Mouse (Mus musculus): ENCODE results near the gene Tfr2. TPM values are rescaled to one million over a fixed set of nuclear protein-coding genes. Genes with fewer than 3 reads are reported as not detected.

Gene Tfr2
- polyA plus RNA-seq, 2 experiments: 1.3 to 2.1 TPM

- Histone ChIP-seq H3K4me2 (replicated peaks; ENCODE audit: low read depth, low read length, severe bottlenecking) (no peak overlapping the region), H3K9me3 (ENCODE audit: control insufficient read depth, low read length) (no peaks in the 10 kb centered on the region), H3K4me3 (replicated peaks; ENCODE audit: low read length) (0 out of 2 replicates have a peak overlapping the region, but pooled peaks have one; percentile 7), H3K4me1 (ENCODE audit: control insufficient read depth, insufficient read depth, low read length) (peaks cover 11% of the 10 kb centered on the region; the same call in 1 of the 2 replicates), H3K9ac (ENCODE audit: low read depth, low read length, severe bottlenecking) (no peak overlapping the region), H3K36me3 (ENCODE audit: control insufficient read depth, insufficient read depth, low read length) (0 out of 2 replicates have a peak, but pooled peaks cover 9% of the 10 kb centered on the region), H3K27ac (replicated peaks; ENCODE audit: low read depth, low read length) (no peak overlapping the region), H3K27me3 (ENCODE audit: control insufficient read depth, insufficient read depth, low read length) (no peaks in the 10 kb centered on the region)
- DNase-seq (ENCODE audit: low spot score) (no peak), ATAC-seq (ENCODE audit: low FRiP score, low read depth) (no peak)
- WGBS: 40% methylated on average over 26 of the region's 30 CpGs
- no peak for TF ChIP-seq POLR2A (IDR thresholded peaks at IDR 0.05; ENCODE audit: borderline replicate concordance, extremely low read depth, insufficient read depth, insufficient read length)
These were observed 27.1 kb downstream of the Tfr2 start for GRCm38 (mm10) chr5:137596601-137597261.

GRCm38 (mm10) chr5:137597625-137598024 is 28.0 kb downstream of the Tfr2 start:
- H3K9ac ChIP-seq (ENCODE audit: low read depth, low read length, severe bottlenecking): no peak overlapping the region
- H3K27ac ChIP-seq (replicated peaks; ENCODE audit: low read depth, low read length): no peak overlapping the region
- no peak overlapping the region for H3K4me2 ChIP-seq (replicated peaks; ENCODE audit: low read depth, low read length, severe bottlenecking)
- no peaks in the 10 kb centered on the region for H3K9me3 ChIP-seq (ENCODE audit: control insufficient read depth, low read length)
- no peaks in the 10 kb centered on the region for H3K27me3 ChIP-seq (ENCODE audit: control insufficient read depth, insufficient read depth, low read length)
- 0 out of 2 replicates have a peak, but pooled peaks cover 9% of the 10 kb centered on the region for H3K36me3 ChIP-seq (ENCODE audit: control insufficient read depth, insufficient read depth, low read length)
- DNase-seq (ENCODE audit: low spot score) (no peak), ATAC-seq (ENCODE audit: low FRiP score, low read depth) (no peak)
- TF ChIP-seq POLR2A (IDR thresholded peaks at IDR 0.05; ENCODE audit: borderline replicate concordance, extremely low read depth, insufficient read depth, insufficient read length): no peak
- WGBS: 95% methylated on average over 6 of the region's 6 CpGs
- H3K4me3 ChIP-seq (replicated peaks; ENCODE audit: low read length): no peak overlapping the region
- peaks cover 15% of the 10 kb centered on the region for H3K4me1 ChIP-seq (ENCODE audit: control insufficient read depth, insufficient read depth, low read length)

DNA sequence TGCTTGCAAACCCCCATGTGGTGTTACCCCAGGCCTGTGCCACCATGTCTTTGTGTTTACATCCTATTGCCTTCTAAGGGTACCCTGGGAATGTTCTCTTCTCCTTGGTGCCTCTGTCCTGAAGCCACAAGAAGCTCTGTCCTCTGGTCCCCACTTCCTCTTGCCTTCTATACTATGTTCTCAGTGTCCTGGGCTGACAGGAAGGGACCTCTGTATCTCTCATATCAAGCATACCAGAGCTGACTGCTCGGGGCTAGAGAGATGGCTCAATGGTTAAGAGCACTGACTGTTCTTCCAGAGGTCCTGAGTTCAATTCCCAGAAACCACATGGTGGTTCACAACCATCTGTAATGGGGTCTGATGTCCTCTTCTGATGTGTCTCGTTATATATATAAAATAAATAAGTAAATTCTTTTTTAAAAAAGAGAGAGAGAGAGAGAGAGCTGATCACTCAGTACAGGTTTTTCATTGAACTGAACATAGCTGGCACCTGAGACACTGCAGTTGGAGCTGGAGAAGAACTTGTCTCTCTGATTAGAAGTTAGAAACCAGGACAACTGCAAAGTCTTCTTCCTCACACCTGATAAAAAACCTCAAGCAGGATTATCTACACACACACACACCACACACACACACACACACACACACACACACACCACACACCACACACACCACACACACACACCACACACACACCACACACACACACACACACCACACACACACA is 28.6 kb downstream of the Tfr2 start:
- 0 out of 2 replicates have a peak, but pooled peaks cover 9% of the 10 kb centered on the region for H3K36me3 ChIP-seq (ENCODE audit: control insufficient read depth, insufficient read depth, low read length)
- no peak for TF ChIP-seq POLR2A (IDR thresholded peaks at IDR 0.05; ENCODE audit: borderline replicate concordance, extremely low read depth, insufficient read depth, insufficient read length)
- H3K9me3 ChIP-seq (ENCODE audit: control insufficient read depth, low read length): no peaks in the 10 kb centered on the region
- 97% methylated on average over 2 of the region's 2 CpGs for WGBS
- no peak overlapping the region for H3K9ac ChIP-seq (ENCODE audit: low read depth, low read length, severe bottlenecking)
- H3K4me2 ChIP-seq (replicated peaks; ENCODE audit: low read depth, low read length, severe bottlenecking): no peak overlapping the region
- no peaks in the 10 kb centered on the region for H3K27me3 ChIP-seq (ENCODE audit: control insufficient read depth, insufficient read depth, low read length)
- no peak overlapping the region for H3K27ac ChIP-seq (replicated peaks; ENCODE audit: low read depth, low read length)
- DNase-seq (ENCODE audit: low spot score) (no peak), ATAC-seq (ENCODE audit: low FRiP score, low read depth) (no peak)
- peaks cover 16% of the 10 kb centered on the region for H3K4me1 ChIP-seq (ENCODE audit: control insufficient read depth, insufficient read depth, low read length)
- H3K4me3 ChIP-seq (replicated peaks; ENCODE audit: low read length): no peak overlapping the region

DNA sequence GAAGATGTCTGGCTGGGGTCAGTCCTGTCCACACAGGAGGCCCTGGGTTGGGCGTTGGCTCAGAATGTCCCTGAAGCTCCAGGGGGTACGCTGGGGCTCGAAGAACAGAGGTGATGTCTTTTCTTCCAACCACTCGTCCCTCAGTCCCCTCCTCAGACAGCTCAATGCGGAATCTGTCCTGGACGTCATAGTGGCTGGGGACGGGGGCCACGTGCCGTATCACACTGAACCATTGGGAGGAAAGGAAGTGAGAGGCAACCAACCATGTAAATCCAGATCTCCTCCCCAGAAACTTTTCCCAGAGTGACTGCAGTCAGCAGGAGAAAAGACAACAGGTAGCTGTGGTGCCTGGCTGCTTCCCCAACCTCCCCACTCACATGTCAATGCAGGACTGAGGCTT is 30.0 kb downstream of the Tfr2 start:
- ATAC-seq (ENCODE audit: low FRiP score, low read depth): no peak
- 61% methylated on average over 9 of the region's 9 CpGs for WGBS
- peak overlapping the region; percentile 78 for H3K4me3 ChIP-seq (replicated peaks; ENCODE audit: low read length)
- peak overlapping the region; percentile 79 for H3K9ac ChIP-seq (ENCODE audit: low read depth, low read length, severe bottlenecking)
- no peak overlapping the region for H3K27ac ChIP-seq (replicated peaks; ENCODE audit: low read depth, low read length)
- H3K36me3 ChIP-seq (ENCODE audit: control insufficient read depth, insufficient read depth, low read length): 0 out of 2 replicates have a peak, but pooled peaks cover 9% of the 10 kb centered on the region
- H3K27me3 ChIP-seq (ENCODE audit: control insufficient read depth, insufficient read depth, low read length): no peaks in the 10 kb centered on the region
- TF ChIP-seq POLR2A (IDR thresholded peaks at IDR 0.05; ENCODE audit: borderline replicate concordance, extremely low read depth, insufficient read depth, insufficient read length): no peak
- no peak for DNase-seq (ENCODE audit: low spot score)
- peaks cover 20% of the 10 kb centered on the region for H3K4me1 ChIP-seq (ENCODE audit: control insufficient read depth, insufficient read depth, low read length)
- peak overlapping the region; percentile 95 for H3K4me2 ChIP-seq (replicated peaks; ENCODE audit: low read depth, low read length, severe bottlenecking)
- H3K9me3 ChIP-seq (ENCODE audit: control insufficient read depth, low read length): no peaks in the 10 kb centered on the region

DNA sequence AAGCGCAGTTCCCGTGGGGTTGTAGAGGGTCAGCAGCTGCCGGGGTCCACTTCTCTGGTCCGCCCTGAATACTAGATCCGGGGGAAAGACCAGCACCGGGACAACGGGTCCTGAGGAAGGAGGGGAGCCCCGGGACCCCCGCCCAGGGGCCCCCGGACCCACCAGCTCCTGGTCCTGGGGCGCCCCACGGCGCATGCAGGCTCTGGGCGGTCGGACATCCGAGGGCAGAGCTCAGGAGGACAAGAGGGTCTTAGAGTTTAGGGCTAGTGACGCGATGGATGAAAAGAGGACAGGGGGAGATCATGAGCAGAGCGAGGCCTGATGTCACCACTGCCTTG is 30.6 kb downstream of the Tfr2 start:
- Histone ChIP-seq H3K36me3 (ENCODE audit: control insufficient read depth, insufficient read depth, low read length) (peaks cover 13% of the 10 kb centered on the region; the same call in 1 of the 2 replicates), H3K27ac (replicated peaks; ENCODE audit: low read depth, low read length) (peak overlapping the region; percentile 59), H3K4me3 (replicated peaks; ENCODE audit: low read length) (peak overlapping the region; percentile 78), H3K4me1 (ENCODE audit: control insufficient read depth, insufficient read depth, low read length) (peaks cover 20% of the 10 kb centered on the region), H3K4me2 (replicated peaks; ENCODE audit: low read depth, low read length, severe bottlenecking) (peak overlapping the region; percentile 95), H3K27me3 (ENCODE audit: control insufficient read depth, insufficient read depth, low read length) (no peaks in the 10 kb centered on the region), H3K9me3 (ENCODE audit: control insufficient read depth, low read length) (no peaks in the 10 kb centered on the region), H3K9ac (ENCODE audit: low read depth, low read length, severe bottlenecking) (peak overlapping the region; percentile 79)
- TF ChIP-seq POLR2A (IDR thresholded peaks at IDR 0.05; ENCODE audit: borderline replicate concordance, extremely low read depth, insufficient read depth, insufficient read length): no peak
- DNase-seq (ENCODE audit: low spot score) (no peak), ATAC-seq (ENCODE audit: low FRiP score, low read depth) (no peak; the same call in 1 of the 2 replicates)
- 2% methylated on average over 16 of the region's 19 CpGs for WGBS

Data from limb, embryonic 14.5 days (tissue).